Mouse (Mus musculus) brain, embryonic 14.5 days (tissue): ENCODE measurements at regions not wholly inside any gene's neighbourhood (a gene's known extent, or its start where the extent isn't known, plus 50 kb on each side); places are given as distances from the start of the nearest gene placed in this dataset.

Source experiments
- CTCF ChIP-seq: fragments of 200-500 bp; IDR thresholded peaks from 2 replicates; pipeline ENCODE4 v1.5.1; 2012; ENCODE audit warnings: inconsistent platforms, mild to moderate bottlenecking, moderate library complexity, borderline replicate concordance; ENCODE audit not compliant: insufficient read depth, insufficient read length; ENCODE audit errors: extremely low read depth
- POLR2A ChIP-seq: fragments of 200-500 bp; IDR thresholded peaks from 2 replicates; pipeline ENCODE4 v1.6.1; 2012; ENCODE audit warnings: mild to moderate bottlenecking, inconsistent platforms, borderline replicate concordance; ENCODE audit not compliant: poor library complexity, insufficient read depth, insufficient read length, severe bottlenecking; ENCODE audit errors: extremely low read depth

GRCm38 (mm10) chr1:73149926-73150325 is 134.2 kb upstream of the Tnp1 start:
- TF ChIP-seq POLR2A = no peak
- TF ChIP-seq CTCF = no peak
